Mouse (Mus musculus) embryonic facial prominence, embryonic 13.5 days (tissue): ENCODE measurements at regions not wholly inside any gene's neighbourhood (a gene's known extent, or its start where the extent isn't known, plus 50 kb on each side); places are given as distances from the start of the nearest gene placed in this dataset.

Source experiments
- ATAC-seq: fragments of 200-750 bp; cut with Nextera tagmentation; 2 replicates; pipeline ENCODE4 v1.8.0; 2017; ENCODE audit warnings: low read depth; ENCODE audit not compliant: insufficient number of reproducible peaks, insufficient read depth, low FRiP score, low TSS enrichment
- H3K27ac ChIP-seq: fragments of 300-500 bp; sonication (generic); 2 replicates; pipeline ENCODE4 v1.5.1; 2015; ENCODE audit warnings: moderate library complexity, mild to moderate bottlenecking, inconsistent platforms
- H3K27me3 ChIP-seq: fragments of 300-500 bp; sonication (generic); 2 replicates; pipeline ENCODE4 v1.6.1; 2015; ENCODE audit warnings: mild to moderate bottlenecking, inconsistent platforms
- H3K36me3 ChIP-seq: fragments of 300-500 bp; sonication (generic); 2 replicates; pipeline ENCODE4 v1.6.1; 2015; ENCODE audit warnings: mild to moderate bottlenecking, inconsistent platforms
- H3K4me1 ChIP-seq: fragments of 300-500 bp; sonication (generic); 2 replicates; pipeline ENCODE4 v1.6.1; 2015; ENCODE audit warnings: inconsistent platforms
- H3K4me2 ChIP-seq: fragments of 300-500 bp; sonication (generic); 2 replicates; pipeline ENCODE4 v1.6.1; 2015; ENCODE audit warnings: moderate library complexity, mild to moderate bottlenecking, inconsistent platforms
- H3K4me3 ChIP-seq: fragments of 300-500 bp; sonication (generic); 2 replicates; pipeline ENCODE4 v1.5.1; 2015; ENCODE audit warnings: mild to moderate bottlenecking, inconsistent platforms
- H3K9ac ChIP-seq: fragments of 300-500 bp; sonication (generic); 2 replicates; pipeline ENCODE4 v1.6.1; 2015; ENCODE audit warnings: mild to moderate bottlenecking, inconsistent platforms
- H3K9me3 ChIP-seq: fragments of 300-500 bp; sonication (generic); 2 replicates; pipeline ENCODE4 v1.6.1; 2016; ENCODE audit warnings: inconsistent platforms
- WGBS: fragments of 180-500 bp; shearing (Covaris S2); methylation state at CpG from one replicate; pipeline ENCODE4 v1.1.7; 2015; ENCODE audit warnings: mixed read lengths; 5-methylcytosine and 5-hydroxymethylcytosine counted together

- Histone ChIP-seq H3K9ac (no peak overlapping the region), H3K27me3 (no peaks in the 10 kb centered on the region), H3K27ac (0 out of 2 replicates have a peak overlapping the region, but pooled peaks have one; percentile 3), H3K9me3 (no peaks in the 10 kb centered on the region), H3K36me3 (no peaks in the 10 kb centered on the region), H3K4me1 (peaks cover 7% of the 10 kb centered on the region; the same call in 1 of the 2 replicates), H3K4me3 (no peak overlapping the region), H3K4me2 (no peak overlapping the region)
- no peak for ATAC-seq
- WGBS = 68% methylated on average over 8 of the region's 8 CpGs
These were observed 169.8 kb downstream of the Tmem26 start for GRCm38 (mm10) chr10:68893100-68893841.

GRCm38 (mm10) chr10:68894121-68894520 is 170.7 kb downstream of the Tmem26 start:
- ATAC-seq = no peak
- H3K27ac ChIP-seq = no peak overlapping the region
- no peak overlapping the region for H3K4me3 ChIP-seq
- H3K4me1 ChIP-seq = peaks cover 7% of the 10 kb centered on the region; the same call in 1 of the 2 replicates
- H3K4me2 ChIP-seq = no peak overlapping the region
- H3K9ac ChIP-seq = no peak overlapping the region
- no peaks in the 10 kb centered on the region for H3K36me3 ChIP-seq
- WGBS = 93% methylated on average over 6 of the region's 6 CpGs
- H3K9me3 ChIP-seq = no peaks in the 10 kb centered on the region
- no peaks in the 10 kb centered on the region for H3K27me3 ChIP-seq

DNA sequence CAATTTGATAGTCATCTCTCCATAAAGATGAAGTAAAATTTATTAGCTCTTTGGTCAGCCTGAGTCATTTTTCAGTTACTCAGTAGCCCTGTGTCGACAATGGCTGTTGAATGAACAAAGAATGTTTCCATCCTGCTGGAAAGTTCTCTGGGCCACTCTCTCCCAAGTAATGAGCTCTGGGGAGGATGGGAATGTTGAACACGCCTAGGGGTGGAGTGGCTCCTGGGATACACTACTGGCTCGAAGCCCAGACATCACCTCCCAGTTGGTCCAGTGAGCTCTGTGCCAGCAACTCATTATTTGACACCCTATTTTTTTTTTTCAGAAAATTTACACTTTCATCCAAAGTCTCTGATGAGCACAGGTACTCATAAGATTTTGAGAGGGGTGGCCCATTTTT is 174.1 kb downstream of the Tmem26 start:
- Histone ChIP-seq H3K27me3 (no peaks in the 10 kb centered on the region), H3K27ac (no peak overlapping the region), H3K9me3 (no peaks in the 10 kb centered on the region), H3K36me3 (no peaks in the 10 kb centered on the region), H3K4me2 (no peak overlapping the region), H3K4me3 (no peak overlapping the region), H3K4me1 (peaks cover 7% of the 10 kb centered on the region; the same call in 1 of the 2 replicates), H3K9ac (no peak overlapping the region)
- no peak for ATAC-seq
- 72% methylated on average over 3 of the region's 3 CpGs for WGBS

GRCm38 (mm10) chr10:68901168-68901567 is 177.7 kb downstream of the Tmem26 start:
- WGBS = 65% methylated on average over 4 of the region's 4 CpGs

GRCm38 (mm10) chr10:68902670-68903069 is 179.2 kb downstream of the Tmem26 start:
- ATAC-seq = no peak
- no peaks in the 10 kb centered on the region for H3K9me3 ChIP-seq
- 22% methylated on average over 3 of the region's 3 CpGs for WGBS

More at GRCm38 (mm10) chr10:68901168-68901567, 177.7 kb downstream of the Tmem26 start:
- ATAC-seq = no peak
- Histone ChIP-seq H3K27me3 (no peaks in the 10 kb centered on the region), H3K9ac (no peak overlapping the region), H3K27ac (no peak overlapping the region; the same call in 1 of the 2 replicates), H3K4me2 (no peak overlapping the region), H3K4me1 (no peaks in the 10 kb centered on the region; the same call in 1 of the 2 replicates), H3K36me3 (no peaks in the 10 kb centered on the region), H3K4me3 (no peak overlapping the region), H3K9me3 (no peaks in the 10 kb centered on the region)

GRCm38 (mm10) chr10:68904337-68904736 is 180.9 kb downstream of the Tmem26 start:
- no peak overlapping the region for H3K9ac ChIP-seq
- no peaks in the 10 kb centered on the region; the same call in 1 of the 2 replicates for H3K4me1 ChIP-seq
- no peak overlapping the region for H3K27ac ChIP-seq
- H3K4me2 ChIP-seq = no peak overlapping the region
- no peaks in the 10 kb centered on the region for H3K9me3 ChIP-seq
- ATAC-seq = no peak
- no peak overlapping the region for H3K4me3 ChIP-seq
- H3K36me3 ChIP-seq = no peaks in the 10 kb centered on the region
- 92% methylated on average over 10 of the region's 10 CpGs for WGBS
- no peaks in the 10 kb centered on the region for H3K27me3 ChIP-seq

More at GRCm38 (mm10) chr10:68902670-68903069, 179.2 kb downstream of the Tmem26 start:
- H3K4me2 ChIP-seq = no peak overlapping the region
- H3K4me1 ChIP-seq = no peaks in the 10 kb centered on the region; the same call in 1 of the 2 replicates
- no peak overlapping the region for H3K4me3 ChIP-seq
- no peak overlapping the region for H3K9ac ChIP-seq
- no peaks in the 10 kb centered on the region for H3K36me3 ChIP-seq
- no peak overlapping the region for H3K27ac ChIP-seq
- no peaks in the 10 kb centered on the region for H3K27me3 ChIP-seq

DNA sequence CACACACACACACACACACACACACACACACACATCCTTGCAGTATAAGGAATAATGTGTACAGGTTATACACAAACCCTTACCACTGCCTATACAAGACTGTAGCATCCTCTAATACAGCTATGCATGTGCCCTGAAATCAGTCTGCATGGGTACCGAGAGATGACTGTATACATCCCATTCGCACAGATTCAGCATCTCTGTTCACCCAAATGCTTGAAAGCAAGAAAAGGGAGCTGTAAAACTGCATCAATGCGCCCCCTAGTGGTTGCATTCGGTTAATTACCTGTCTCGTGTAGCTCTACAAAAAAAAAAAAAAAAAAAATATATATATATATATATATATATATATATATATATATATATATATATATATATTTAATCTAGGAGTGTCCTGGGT is 184.8 kb downstream of the Tmem26 start:
- no peak overlapping the region for H3K27ac ChIP-seq
- H3K4me3 ChIP-seq = no peak overlapping the region
- H3K27me3 ChIP-seq = no peaks in the 10 kb centered on the region
- H3K9me3 ChIP-seq = no peaks in the 10 kb centered on the region
- 20% methylated on average over 5 of the region's 5 CpGs for WGBS
- no peak for ATAC-seq
- no peak overlapping the region for H3K9ac ChIP-seq
- H3K4me1 ChIP-seq = no peaks in the 10 kb centered on the region
- no peak overlapping the region for H3K4me2 ChIP-seq
- no peaks in the 10 kb centered on the region for H3K36me3 ChIP-seq

- no peak overlapping the region for H3K4me3 ChIP-seq
- H3K27ac ChIP-seq = no peak overlapping the region
- WGBS = 48% methylated on average over 10 of the region's 10 CpGs
- H3K36me3 ChIP-seq = no peaks in the 10 kb centered on the region
- H3K4me2 ChIP-seq = peak overlapping the region; percentile 24; the same call in 1 of the 2 replicates
- H3K27me3 ChIP-seq = no peaks in the 10 kb centered on the region
- no peaks in the 10 kb centered on the region for H3K4me1 ChIP-seq
- no peak for ATAC-seq
- H3K9me3 ChIP-seq = no peaks in the 10 kb centered on the region
- H3K9ac ChIP-seq = no peak overlapping the region
These were observed 185.6 kb downstream of the Tmem26 start for GRCm38 (mm10) chr10:68909018-68909417.

GRCm38 (mm10) chr10:68916147-68916546 is 192.7 kb downstream of the Tmem26 start:
- Histone ChIP-seq H3K4me3 (no peak overlapping the region), H3K9ac (no peak overlapping the region), H3K27ac (no peak overlapping the region), H3K27me3 (no peaks in the 10 kb centered on the region), H3K9me3 (no peaks in the 10 kb centered on the region), H3K4me1 (no peaks in the 10 kb centered on the region), H3K36me3 (no peaks in the 10 kb centered on the region), H3K4me2 (no peak overlapping the region)
- 73% methylated on average over 7 of the region's 7 CpGs for WGBS
- ATAC-seq = no peak

DNA sequence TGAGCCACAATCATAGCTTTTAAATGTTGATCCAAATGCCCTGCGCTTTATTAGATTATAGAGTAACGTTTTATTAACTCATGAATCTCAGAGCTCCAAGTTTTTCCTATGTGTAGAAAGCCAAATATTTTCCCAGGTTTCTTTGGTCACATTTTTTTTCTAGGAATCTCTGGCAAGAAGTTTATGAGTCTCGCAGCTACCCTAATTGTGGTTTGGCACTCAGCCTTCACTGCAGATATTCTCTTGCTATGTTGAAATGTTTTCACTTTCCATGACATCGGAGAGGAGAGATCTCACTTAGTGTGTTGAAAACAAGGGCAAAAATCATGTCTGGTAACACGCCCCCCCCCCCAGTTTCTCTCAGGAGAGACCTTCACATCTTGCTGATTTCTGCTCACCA is 212.4 kb downstream of the Tmem26 start:
- 49% methylated on average over 5 of the region's 5 CpGs for WGBS
- no peaks in the 10 kb centered on the region for H3K36me3 ChIP-seq
- no peak overlapping the region for H3K9ac ChIP-seq
- H3K9me3 ChIP-seq = no peaks in the 10 kb centered on the region
- no peak overlapping the region for H3K4me3 ChIP-seq
- no peak for ATAC-seq
- H3K27me3 ChIP-seq = no peaks in the 10 kb centered on the region
- peaks cover 3% of the 10 kb centered on the region; the same call in 1 of the 2 replicates for H3K4me1 ChIP-seq
- H3K27ac ChIP-seq = no peak overlapping the region
- H3K4me2 ChIP-seq = no peak overlapping the region

DNA sequence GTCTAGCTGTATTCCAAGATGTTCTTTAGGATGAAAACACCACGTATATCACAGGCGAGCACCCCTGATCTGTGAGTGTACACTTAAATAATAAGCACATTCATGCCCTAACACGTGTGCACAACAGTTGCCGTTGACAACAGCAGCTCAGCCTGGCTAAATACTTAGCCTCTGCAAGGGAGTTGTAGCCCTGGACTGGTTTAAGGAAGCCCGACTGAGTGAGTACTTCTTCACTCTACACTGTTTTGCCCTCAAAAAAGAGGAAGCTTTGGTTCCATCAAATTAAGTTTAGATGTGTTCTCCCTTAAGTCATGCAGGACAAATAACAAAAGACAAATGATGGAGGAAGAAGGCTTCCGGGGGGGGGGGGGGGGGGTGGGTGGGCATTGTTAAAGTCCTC is 208.0 kb upstream of the Rhobtb1 start:
- Histone ChIP-seq H3K36me3 (no peaks in the 10 kb centered on the region), H3K27me3 (no peaks in the 10 kb centered on the region), H3K9me3 (no peaks in the 10 kb centered on the region), H3K4me1 (no peaks in the 10 kb centered on the region), H3K9ac (no peak overlapping the region), H3K4me3 (no peak overlapping the region), H3K27ac (no peak overlapping the region), H3K4me2 (no peak overlapping the region)
- WGBS = 74% methylated on average over 6 of the region's 6 CpGs
- no peak for ATAC-seq

DNA sequence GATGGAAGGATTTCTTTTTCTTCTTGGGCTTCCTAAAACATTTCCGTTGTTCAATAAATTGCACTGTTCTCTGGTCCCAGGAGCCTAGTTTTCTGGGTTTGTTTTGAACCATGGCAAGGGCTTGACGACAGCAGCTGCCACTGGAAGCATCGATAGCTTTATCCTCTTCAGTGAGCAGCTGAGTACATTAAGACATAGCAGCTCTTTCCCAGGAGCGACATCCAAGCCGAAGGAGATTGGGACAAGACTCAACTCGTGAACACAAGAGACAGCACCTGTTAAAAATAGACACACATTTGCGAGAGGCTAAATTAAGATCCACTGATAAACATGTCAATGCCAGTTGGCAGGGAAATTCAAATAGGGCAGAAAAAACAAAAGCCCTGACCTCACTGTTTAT is 194.7 kb upstream of the Rhobtb1 start:
- Histone ChIP-seq H3K27ac (no peak overlapping the region), H3K4me2 (no peak overlapping the region), H3K9ac (no peak overlapping the region), H3K4me3 (no peak overlapping the region), H3K36me3 (no peaks in the 10 kb centered on the region), H3K9me3 (no peaks in the 10 kb centered on the region), H3K27me3 (no peaks in the 10 kb centered on the region), H3K4me1 (no peaks in the 10 kb centered on the region)
- no peak for ATAC-seq
- WGBS = 65% methylated on average over 7 of the region's 7 CpGs
